Mouse (Mus musculus): Measurements from ENCODE around the gene Hp. TPM values are rescaled to one million over a fixed set of nuclear protein-coding genes. Genes with fewer than 3 reads are reported as not detected.

Gene Hp
- total RNA-seq (2014; rRNA removed) (0.15 and 1.5 TPM in 2 replicates), polyA plus RNA-seq (2015; fragmentation: Nextera tagmentation; extraction: Ambion mirVana) (0.38 and 0.44 TPM in 2 replicates)

- no peak for DNase-seq
- 78% methylated on average over 8 of the region's 8 CpGs for WGBS
- no peak within 1 kb of the TSS for H3K9ac ChIP-seq
Measured at GRCm38 (mm10) chr8:109578900-109579301, at the start of gene Hp. TSS of gene Hp (minus strand) at chr8:109579172.

GRCm38 (mm10) chr8:109628638-109629037 lies 49.7 kb upstream of the Hp start:
- Histone ChIP-seq H3K4me3 (ENCODE audit: low read depth, low read length) (no peak overlapping the region), H3K27me3 (ENCODE audit: insufficient read depth, low read length) (no peaks in the 10 kb centered on the region), H3K9ac (no peak overlapping the region), H3K36me3 (ENCODE audit: insufficient read depth) (no peaks in the 10 kb centered on the region), H3K4me2 (ENCODE audit: low read depth) (no peak overlapping the region), H3K27ac (ENCODE audit: low read depth, low read length) (no peak overlapping the region), H3K4me1 (ENCODE audit: insufficient read depth) (no peaks in the 10 kb centered on the region), H3K9me3 (ENCODE audit: low read length) (no peaks in the 10 kb centered on the region)
- TF ChIP-seq CTCF (IDR thresholded peaks at IDR 0.05; ENCODE audit: low read depth) = no peak
- WGBS = 63% methylated on average over 6 of the region's 6 CpGs
- DNase-seq (no peak), ATAC-seq (no peak)

More at GRCm38 (mm10) chr8:109578900-109579301, at the start of gene Hp:
- no peaks in the 10 kb centered on the region for H3K36me3 ChIP-seq (ENCODE audit: insufficient read depth)
- no peak within 1 kb of the TSS for H3K4me2 ChIP-seq (ENCODE audit: low read depth)
- no peak within 1 kb of the TSS for H3K27ac ChIP-seq (ENCODE audit: low read depth, low read length)
- H3K27me3 ChIP-seq (ENCODE audit: insufficient read depth, low read length) = no peaks in the 10 kb centered on the region
- H3K9me3 ChIP-seq (ENCODE audit: low read length) = no peaks in the 10 kb centered on the region
- ATAC-seq = no peak
- H3K4me3 ChIP-seq (ENCODE audit: low read depth, low read length) = no peak within 1 kb of the TSS
- no peak for TF ChIP-seq CTCF (IDR thresholded peaks at IDR 0.05; ENCODE audit: low read depth)
- H3K4me1 ChIP-seq (ENCODE audit: insufficient read depth) = no peaks in the 10 kb centered on the region

DNA sequence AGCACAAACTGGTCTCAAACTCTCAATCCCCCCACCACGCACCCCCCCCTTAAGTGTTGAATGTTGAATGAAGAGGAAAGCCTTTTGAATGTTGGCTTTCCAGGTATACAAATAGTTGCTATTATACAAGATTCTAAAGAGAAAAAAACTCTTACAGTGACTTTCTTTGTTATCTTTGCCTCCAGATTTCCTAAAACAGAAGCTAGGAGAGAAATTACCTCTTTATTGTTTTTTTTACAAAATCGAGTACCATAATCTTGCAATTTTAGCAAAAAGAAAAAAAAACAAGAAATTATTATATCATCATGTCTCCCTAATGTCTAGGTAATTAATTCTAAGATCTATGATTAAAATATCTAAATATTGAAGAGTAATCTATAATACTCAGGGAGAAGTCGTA lies 36.6 kb upstream of the Hp start:
- Histone ChIP-seq H3K27ac (ENCODE audit: low read depth, low read length) (no peak overlapping the region), H3K4me3 (ENCODE audit: low read depth, low read length) (no peak overlapping the region), H3K9me3 (ENCODE audit: low read length) (no peaks in the 10 kb centered on the region), H3K27me3 (ENCODE audit: insufficient read depth, low read length) (no peaks in the 10 kb centered on the region; the same call in 1 of the 2 replicates), H3K9ac (no peak overlapping the region), H3K4me1 (ENCODE audit: insufficient read depth) (no peaks in the 10 kb centered on the region), H3K4me2 (ENCODE audit: low read depth) (no peak overlapping the region), H3K36me3 (ENCODE audit: insufficient read depth) (no peaks in the 10 kb centered on the region)
- 90% methylated on average over 3 of the region's 3 CpGs for WGBS
- TF ChIP-seq CTCF (IDR thresholded peaks at IDR 0.05; ENCODE audit: low read depth) = no peak
- ATAC-seq (no peak), DNase-seq (no peak)

- Histone ChIP-seq H3K27me3 (ENCODE audit: insufficient read depth, low read length) (no peaks in the 10 kb centered on the region; the same call in 1 of the 2 replicates), H3K9me3 (ENCODE audit: low read length) (no peaks in the 10 kb centered on the region), H3K4me3 (ENCODE audit: low read depth, low read length) (no peak within 1 kb of the TSS), H3K9ac (no peak within 1 kb of the TSS), H3K27ac (ENCODE audit: low read depth, low read length) (no peak within 1 kb of the TSS), H3K36me3 (ENCODE audit: insufficient read depth) (no peaks in the 10 kb centered on the region), H3K4me2 (ENCODE audit: low read depth) (peak within 1 kb of the TSS; percentile 10; the same call in 1 of the 2 replicates), H3K4me1 (ENCODE audit: insufficient read depth) (no peaks in the 10 kb centered on the region)
- DNase-seq (no peak), ATAC-seq (no peak)
- 62% methylated on average over 27 of the region's 27 CpGs for WGBS
- TF ChIP-seq CTCF (IDR thresholded peaks at IDR 0.05; ENCODE audit: low read depth) = peak; percentile 12; the same call in 1 of the 2 replicates
Measured at GRCm38 (mm10) chr8:109614243-109615210, 35.6 kb upstream of the Hp start, which contains the start of gene Pkd1l3. TSS of gene Pkd1l3 (plus strand) at chr8:109614517.

DNA sequence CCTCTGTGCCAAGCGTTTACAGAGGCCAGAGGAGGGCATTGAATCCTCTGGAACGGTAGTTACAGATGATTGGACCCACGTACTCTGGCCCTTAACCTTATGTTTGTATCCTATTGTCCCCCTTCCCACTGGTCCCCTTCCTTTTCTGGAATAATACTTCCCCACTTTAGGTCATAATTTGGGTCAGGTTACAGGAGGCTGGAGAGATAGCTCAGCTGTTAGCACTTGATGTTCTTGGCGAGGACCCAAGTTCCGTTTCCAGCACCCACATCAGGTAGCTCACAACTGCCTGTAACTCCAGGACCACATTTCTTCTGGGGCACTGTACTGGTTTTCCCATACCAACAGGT lies 30.2 kb upstream of the Hp start:
- ATAC-seq (no peak), DNase-seq (no peak)
- Histone ChIP-seq H3K4me2 (ENCODE audit: low read depth) (peak overlapping the region; percentile 78), H3K27ac (ENCODE audit: low read depth, low read length) (peak overlapping the region; percentile 94), H3K4me3 (ENCODE audit: low read depth, low read length) (peak overlapping the region; percentile 56), H3K9me3 (ENCODE audit: low read length) (no peaks in the 10 kb centered on the region), H3K9ac (peak overlapping the region; percentile 73), H3K4me1 (ENCODE audit: insufficient read depth) (no peaks in the 10 kb centered on the region; the same call in 1 of the 2 replicates), H3K36me3 (ENCODE audit: insufficient read depth) (0 out of 2 replicates have a peak, but pooled peaks cover under 1% of the 10 kb centered on the region), H3K27me3 (ENCODE audit: insufficient read depth, low read length) (no peaks in the 10 kb centered on the region; the same call in 1 of the 2 replicates)
- no peak for TF ChIP-seq CTCF (IDR thresholded peaks at IDR 0.05; ENCODE audit: low read depth)
- WGBS = 14% methylated on average over 5 of the region's 5 CpGs

- Histone ChIP-seq H3K4me1 (ENCODE audit: insufficient read depth) (no peaks in the 10 kb centered on the region; the same call in 1 of the 2 replicates), H3K27me3 (ENCODE audit: insufficient read depth, low read length) (no peaks in the 10 kb centered on the region; the same call in 1 of the 2 replicates), H3K4me3 (ENCODE audit: low read depth, low read length) (peak within 1 kb of the TSS; percentile 56), H3K4me2 (ENCODE audit: low read depth) (peak within 1 kb of the TSS; percentile 78), H3K9ac (peak within 1 kb of the TSS; percentile 73), H3K9me3 (ENCODE audit: low read length) (no peaks in the 10 kb centered on the region), H3K36me3 (ENCODE audit: insufficient read depth) (peaks cover 6% of the 10 kb centered on the region), H3K27ac (ENCODE audit: low read depth, low read length) (peak within 1 kb of the TSS; percentile 94)
- TF ChIP-seq CTCF (IDR thresholded peaks at IDR 0.05; ENCODE audit: low read depth) = peak; percentile 60
- ATAC-seq (peak; percentile 99), DNase-seq (peak; percentile 99)
- 1% methylated on average over 42 of the region's 42 CpGs for WGBS
Measured at GRCm38 (mm10) chr8:109608271-109609152, 29.5 kb upstream of the Hp start, which contains the start of gene Dhodh. TSS of gene Dhodh (minus strand) at chr8:109608673.

Data from forebrain, postnatal 0 days (tissue).